Mouse (Mus musculus): ENCODE results near the gene Atp4a. TPM values are rescaled to one million over a fixed set of nuclear protein-coding genes. Genes with fewer than 3 reads are reported as not detected.

Gene Atp4a
- total RNA-seq, 2 experiments from 2014 or later: 2.8 to 3.6 TPM

Other genes with a start within 250 kb of the Atp4a start
- 10 to 100 TPM; 11.6 to 24.9 TPM for gene Prodh2, start 218.6 kb upstream of the Atp4a start, total RNA-seq (2021)
- gene Arhgap33, start 177.1 kb upstream of the Atp4a start, total RNA-seq (2021): 10 to 100 TPM; 19.3 to 22.9 TPM
- gene Hspb6, start 160.0 kb upstream of the Atp4a start, total RNA-seq (2021): 10 to 100 TPM; 36.3 to 45.7 TPM
- gene Proser3, start 159.9 kb upstream of the Atp4a start, total RNA-seq (2021): 10 to 100 TPM; 12.9 to 16.3 TPM
- gene Lin37, start 152.4 kb upstream of the Atp4a start, total RNA-seq (2021): 10 to 100 TPM; 67.7 to 78.0 TPM
- 10 to 100 TPM; 70.4 to 75.2 TPM for gene U2af1l4, start 148.9 kb upstream of the Atp4a start, total RNA-seq (2021)
- 1 to 10 TPM; 7.6 to 8.7 TPM for gene Gm49396, start 148.9 kb upstream of the Atp4a start, total RNA-seq (2021)
- gene Psenen, start 148.6 kb upstream of the Atp4a start, total RNA-seq (2021): 100 to 1,000 TPM; 125 to 131 TPM
- 1 to 10 TPM; 4.5 to 5.2 TPM for gene Igflr1, start 146.8 kb upstream of the Atp4a start, total RNA-seq (2021)
- gene Kmt2b, start 123.5 kb upstream of the Atp4a start, total RNA-seq (2021): 10 to 100 TPM; 71.4 to 84.4 TPM
- under 1 TPM in 1 of 2 experiments, not detected in 1; 0.65 TPM for gene Zbtb32, start 113.3 kb upstream of the Atp4a start, total RNA-seq (2021)
- 1 to 10 TPM in 1 of 2 experiments, under 1 TPM in 1; 0.93 to 1.2 TPM for gene Upk1a, start 99.4 kb upstream of the Atp4a start, total RNA-seq (2021)
- 100 to 1,000 TPM; 750 to 830 TPM for gene Cox6b1, start 86.1 kb upstream of the Atp4a start, total RNA-seq (2021)
- not detected for gene Etv2, start 76.4 kb upstream of the Atp4a start, total RNA-seq (2021)
- gene Rbm42, start 61.9 kb upstream of the Atp4a start, total RNA-seq (2021): 10 to 100 TPM; 89.2 to 89.5 TPM
- gene Haus5, start 47.2 kb upstream of the Atp4a start, total RNA-seq (2021): 10 to 100 TPM; 20.8 to 22.9 TPM
- gene Pmis2, start 40.6 kb upstream of the Atp4a start, total RNA-seq (2021): not detected
- 1 to 10 TPM; 3.8 to 5.2 TPM for gene 2200002J24Rik, start 13.3 kb upstream of the Atp4a start, total RNA-seq (2021)
- gene Tmem147, start 17.3 kb downstream of the Atp4a start, total RNA-seq (2021): 100 to 1,000 TPM; 170 to 181 TPM
- not detected for gene Gapdhs, start 31.5 kb downstream of the Atp4a start, total RNA-seq (2021)
- 10 to 100 TPM; 32.1 to 36.8 TPM for gene Sbsn, start 39.3 kb downstream of the Atp4a start, total RNA-seq (2021)
- gene Dmkn, start 51.5 kb downstream of the Atp4a start, total RNA-seq (2021): 1 to 10 TPM; 3.2 to 4.2 TPM
- gene Krtdap, start 75.7 kb downstream of the Atp4a start, total RNA-seq (2021): 1 to 10 TPM; 1.9 to 3.1 TPM
- 1 to 10 TPM; 2.7 to 2.9 TPM for gene Ffar2, start 111.6 kb downstream of the Atp4a start, total RNA-seq (2021)
- 1 to 10 TPM in 1 of 2 experiments, under 1 TPM in 1; 0.37 to 1.6 TPM for gene Ffar3, start 144.0 kb downstream of the Atp4a start, total RNA-seq (2021)
- under 1 TPM in 1 of 2 experiments, not detected in 1; 0.59 TPM for gene Ffar1, start 149.4 kb downstream of the Atp4a start, total RNA-seq (2021)
- gene Cd22, start 168.1 kb downstream of the Atp4a start, total RNA-seq (2021): under 1 TPM; 0.73 to 0.90 TPM
- gene Mag, start 202.7 kb downstream of the Atp4a start, total RNA-seq (2021): 1 to 10 TPM in 1 of 2 experiments, under 1 TPM in 1; 0.45 to 1.4 TPM
- 10 to 100 TPM in 1 of 2 experiments, under 1 TPM in 1; 0.84 to 12.5 TPM for gene Hamp2, start 212.5 kb downstream of the Atp4a start, total RNA-seq (2021)
- 10 to 100 TPM in 1 of 2 experiments, 1 to 10 TPM in 1; 2.3 to 36.9 TPM for gene Hamp, start 231.8 kb downstream of the Atp4a start, total RNA-seq (2021)
- 100 to 1,000 TPM; 113 to 125 TPM for gene Usf2, start 244.6 kb downstream of the Atp4a start, total RNA-seq (2021)

Data from adrenal gland, postnatal 4 days (tissue).